Mouse (Mus musculus): ENCODE results near the gene Zfp503. TPM values are rescaled to one million over a fixed set of nuclear protein-coding genes. Genes with fewer than 3 reads are reported as not detected.

The Zfp503 gene
- 10 to 100 TPM in 1 of 2 experiments, 1 to 10 TPM in 1; 9.1 to 15.6 TPM for total RNA-seq (2021)
- long read RNA-seq, experiment 1, partial matches to known transcripts, result 1 of 4 reads
- long read RNA-seq, experiment 1, other reads (novel, unspliced or antisense), result 3 of 4 reads
- long read RNA-seq, experiment 2, partial matches to known transcripts, result 3 of 3 reads
- long read RNA-seq, experiment 2, other reads (novel, unspliced or antisense), result 0 of 3 reads

- DNase-seq, result peak; percentile 39
These were observed at the start of gene Zfp503 for GRCm38 (mm10) chr14:21989291-21989913. Gene Zfp503, minus strand, starts transcription at chr14:21989601.

DNA sequence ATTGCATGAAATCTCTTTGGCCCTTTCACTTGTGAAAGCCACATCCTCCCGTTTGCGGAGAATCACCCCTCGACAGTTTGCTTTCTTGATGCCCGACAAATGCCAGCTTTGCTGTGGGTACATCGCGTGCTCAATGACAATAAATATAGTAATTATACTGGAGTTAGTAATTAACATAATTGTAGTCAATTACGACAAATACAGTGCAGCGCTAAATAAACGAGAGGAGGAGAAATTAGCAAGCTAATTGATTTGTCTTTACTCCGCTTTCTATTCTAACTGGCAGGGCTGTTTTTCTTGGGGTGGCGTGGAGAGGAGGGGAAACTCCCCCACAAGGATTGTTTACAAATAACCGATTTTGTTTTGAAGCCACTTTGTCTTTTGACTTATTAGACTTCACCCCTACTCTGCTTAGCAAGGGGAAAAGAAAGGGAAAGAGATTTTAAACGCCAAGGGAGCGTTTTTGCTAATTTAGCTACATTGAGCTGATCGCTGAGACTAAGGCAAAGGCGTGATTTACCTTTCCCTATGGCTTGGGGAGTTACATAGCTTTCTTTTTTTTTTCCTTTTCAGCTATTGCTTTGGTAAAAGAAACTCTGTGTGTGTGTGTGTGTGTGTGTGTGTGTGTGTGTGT lies 48.2 kb upstream of the Zfp503 start:
- no peak for DNase-seq

- no peak for DNase-seq
These were observed 47.5 kb upstream of the Zfp503 start for GRCm38 (mm10) chr14:22036802-22037497.

DNA sequence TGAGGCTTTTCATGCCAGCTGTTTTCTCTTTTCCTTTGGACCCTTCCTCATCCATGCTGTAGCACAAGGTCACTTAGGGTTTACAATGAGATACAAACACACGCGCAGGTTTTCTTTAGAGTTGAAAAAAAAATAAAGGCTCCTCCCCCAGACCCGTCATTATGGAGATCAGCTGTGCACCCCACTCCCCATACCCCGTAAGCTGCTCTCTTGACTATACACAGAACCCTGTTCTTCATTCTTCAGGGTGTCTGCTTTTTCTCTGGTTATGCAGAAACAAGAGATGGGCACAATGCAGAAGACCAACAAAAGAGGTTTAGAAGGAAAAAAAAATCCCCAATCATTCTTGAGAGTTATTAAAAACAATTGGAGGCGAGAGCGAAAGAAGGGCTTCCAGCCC lies 46.9 kb upstream of the Zfp503 start:
- DNase-seq, result no peak

DNA sequence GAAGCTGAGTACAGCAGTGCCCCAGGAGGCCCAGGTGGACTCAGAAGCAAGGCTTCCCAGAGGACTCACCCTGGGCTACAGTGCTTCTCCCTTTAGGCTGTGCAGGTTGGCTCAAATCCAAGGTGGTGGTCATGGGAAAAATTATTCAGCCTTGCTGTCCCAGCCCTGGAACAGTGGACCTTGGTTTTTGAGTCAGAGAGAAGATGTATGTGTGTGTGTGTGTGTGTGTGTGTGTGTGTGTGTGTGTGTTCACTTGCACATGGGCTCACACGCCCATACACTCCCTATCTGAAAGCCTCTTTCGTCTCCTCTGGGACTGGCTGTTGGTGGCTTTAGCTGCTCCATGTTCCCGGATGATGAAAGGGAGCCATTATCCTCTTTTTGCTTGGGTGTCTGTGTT lies 46.5 kb upstream of the Zfp503 start:
- no peak for DNase-seq

GRCm38 (mm10) chr14:22023533-22023932 lies 34.1 kb upstream of the Zfp503 start:
- DNase-seq, result no peak

GRCm38 (mm10) chr14:22020885-22021284 lies 31.5 kb upstream of the Zfp503 start:
- peak; percentile 40 for DNase-seq

- no peak for DNase-seq
These were observed 30.8 kb upstream of the Zfp503 start for GRCm38 (mm10) chr14:22019949-22020845.

- DNase-seq, result peak; percentile 73
These were observed 30.0 kb upstream of the Zfp503 start, which contains the start of gene Lrmda for GRCm38 (mm10) chr14:22019252-22019948. Gene Lrmda, plus strand, starts transcription at chr14:22019712.

DNA sequence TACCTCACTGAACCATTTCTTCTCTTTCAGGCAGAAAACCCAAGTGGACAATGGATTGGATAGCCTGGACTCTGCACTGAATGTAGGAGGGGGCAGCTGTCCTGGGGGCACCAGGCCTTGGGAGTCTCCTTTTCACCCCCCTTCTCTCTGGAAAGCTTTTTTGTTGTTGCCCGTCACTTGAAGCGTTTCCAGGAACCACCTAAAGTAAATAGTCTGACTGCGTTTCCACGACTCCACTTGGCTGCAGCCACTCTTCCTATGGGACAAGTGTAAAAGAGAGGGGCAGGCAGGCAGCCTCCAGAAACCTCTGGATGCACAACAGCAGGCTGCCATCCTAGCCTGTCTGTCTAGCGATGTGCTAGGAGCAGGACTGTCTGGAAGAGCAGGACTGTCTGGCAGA lies 27.6 kb upstream of the Zfp503 start:
- DNase-seq, result no peak

GRCm38 (mm10) chr14:22014781-22015180 lies 25.4 kb upstream of the Zfp503 start:
- DNase-seq, result no peak

DNA sequence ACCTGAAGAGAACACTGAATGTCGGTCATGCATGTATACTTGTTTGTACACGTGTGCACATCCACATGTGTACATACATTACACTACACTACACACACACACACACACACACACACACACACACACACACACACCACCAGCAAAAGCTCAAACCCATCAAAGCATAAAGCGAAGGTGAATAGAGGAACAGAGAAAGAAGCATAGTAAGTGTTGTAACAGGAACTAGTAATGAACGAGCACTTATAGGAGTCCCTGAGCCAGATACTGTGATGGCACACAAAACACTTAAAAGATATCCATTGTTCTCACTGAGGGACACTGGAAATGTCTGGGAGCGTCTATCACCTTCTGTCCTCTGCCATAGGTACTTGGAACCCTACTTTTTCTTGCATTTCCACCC lies 24.9 kb upstream of the Zfp503 start:
- no peak for DNase-seq

DNA sequence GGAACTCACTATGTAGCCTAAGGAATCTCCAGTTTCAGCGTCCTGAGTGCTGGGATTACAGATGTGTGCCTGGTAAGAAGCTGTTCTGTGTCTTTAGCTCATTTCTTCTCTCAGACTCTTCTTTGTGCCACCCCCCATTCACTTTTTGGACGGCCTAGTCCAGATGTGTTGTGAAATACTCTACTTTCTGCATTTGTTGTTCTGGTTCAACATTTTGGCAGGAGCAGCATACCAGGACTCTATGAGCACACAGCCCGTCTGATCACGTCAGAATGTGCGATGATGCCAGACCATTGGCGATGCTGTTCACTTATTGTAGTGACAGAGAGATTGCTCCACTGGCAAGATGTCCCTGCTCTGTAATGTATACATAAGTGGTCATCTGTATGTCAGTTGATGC lies 17.6 kb upstream of the Zfp503 start:
- DNase-seq, result no peak

DNA sequence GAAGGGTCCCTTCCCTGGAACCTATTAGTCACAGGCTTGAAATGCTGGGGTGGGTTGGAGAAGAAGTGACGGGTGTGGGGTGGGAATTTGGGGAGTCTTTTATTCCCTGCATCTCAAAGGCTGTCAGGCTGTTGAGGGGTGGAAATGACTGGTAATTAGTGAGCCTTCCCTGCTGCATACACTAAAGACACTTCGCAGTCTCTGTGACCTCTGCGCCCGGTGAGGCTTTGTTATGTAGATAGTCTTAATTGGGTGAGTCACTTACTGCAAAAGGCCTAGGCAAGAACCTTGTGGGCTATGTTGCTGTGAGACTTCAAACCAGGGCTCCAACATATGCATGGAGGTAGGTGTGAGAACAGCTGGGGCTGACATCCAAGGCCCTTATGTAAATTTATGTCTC lies 15.5 kb upstream of the Zfp503 start:
- DNase-seq, result no peak

GRCm38 (mm10) chr14:22003631-22004030 lies 14.2 kb upstream of the Zfp503 start:
- no peak for DNase-seq

GRCm38 (mm10) chr14:22003231-22003630 lies 13.8 kb upstream of the Zfp503 start:
- no peak for DNase-seq

DNA sequence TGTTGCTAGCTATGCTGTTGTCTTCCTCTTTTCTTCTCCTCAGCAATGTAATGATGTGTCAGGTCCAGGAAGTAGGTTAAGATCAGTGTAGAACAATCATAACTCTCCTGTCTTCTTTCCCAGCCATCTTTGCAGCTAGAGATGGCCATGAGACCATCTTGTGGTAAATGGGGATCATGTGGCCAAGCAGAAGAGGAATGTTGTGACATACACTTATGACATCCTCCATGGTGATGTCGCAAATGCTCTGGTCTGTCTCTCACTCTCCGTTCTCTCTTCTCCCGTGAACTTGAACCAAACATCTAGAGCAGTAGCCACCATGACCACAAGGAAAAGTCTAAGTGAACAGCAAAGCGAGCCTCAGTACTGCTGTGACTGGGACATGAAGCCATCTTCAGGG lies 10.2 kb upstream of the Zfp503 start:
- no peak for DNase-seq

DNA sequence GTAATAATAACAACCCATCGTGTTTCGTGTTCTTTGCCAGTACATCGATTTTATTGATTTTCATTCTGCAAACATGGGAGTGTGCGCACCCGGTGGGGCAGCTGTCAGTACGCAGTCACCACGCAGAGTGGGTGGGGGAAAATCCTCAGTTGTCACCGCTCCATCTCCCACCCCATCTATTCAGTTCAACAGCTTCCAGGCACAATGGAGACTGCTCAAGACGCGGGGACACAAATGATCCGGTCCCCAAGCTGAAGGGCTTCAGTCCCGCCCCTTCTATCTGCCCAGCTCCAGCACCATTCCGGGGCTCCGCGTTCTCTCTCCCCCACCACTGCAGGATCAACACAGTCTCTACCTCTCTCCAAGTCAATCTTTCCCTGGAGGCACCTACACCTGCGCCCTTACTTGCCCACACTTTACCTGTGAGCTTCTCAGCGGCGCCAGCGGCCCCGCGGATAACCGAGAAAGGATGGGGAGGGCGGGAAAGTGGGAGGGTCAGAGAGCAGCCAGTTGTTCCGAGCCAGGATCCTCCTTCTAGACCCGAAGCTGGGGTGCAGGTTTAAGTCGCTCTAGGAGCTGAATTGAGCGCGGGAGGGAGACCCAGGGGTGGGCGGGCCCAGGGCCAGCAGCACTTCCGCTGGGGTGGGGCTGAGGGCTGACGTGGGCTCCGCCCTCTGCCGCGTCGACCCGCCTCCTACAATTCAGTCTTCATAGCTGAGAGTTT lies 5.8 kb upstream of the Zfp503 start:
- peak; percentile 75 for DNase-seq

- DNase-seq, result no peak
These were observed 4.9 kb upstream of the Zfp503 start for GRCm38 (mm10) chr14:21994061-21994990.
